Mouse (Mus musculus) ES-E14 (cell line): ENCODE results near the gene Eif2b1.
A peak's percentile ranks its signal among the peaks of the same experiment; 100 is the strongest.

Experiments
- CHD2 ChIP-seq: IDR thresholded peaks from 2 replicates; pipeline ENCODE4 v1.6.1; 2014; ENCODE audit warnings: mild to moderate bottlenecking, low read depth, low read length, inconsistent platforms
- HCFC1 ChIP-seq: IDR thresholded peaks from 2 replicates; pipeline ENCODE4 v1.6.1; 2012; ENCODE audit warnings: low read length, inconsistent platforms, borderline replicate concordance; ENCODE audit not compliant: insufficient read depth
- ZNF384 ChIP-seq: IDR thresholded peaks from 2 replicates; pipeline ENCODE4 v1.6.1; 2012; ENCODE audit warnings: low read depth, low read length, inconsistent platforms

- TF ChIP-seq CHD2 (no peak), ZNF384 (0 out of 2 replicates have a peak, but pooled peaks have one; percentile 22), HCFC1 (no peak)
Observed at GRCm38 (mm10) chr5:124538813-124539792, 39.8 kb downstream of the Eif2b1 start.
